Mouse (Mus musculus) heart, adult 8-10 months (tissue): ENCODE measurements around the gene Il1rap. TPM values are rescaled to one million over a fixed set of nuclear protein-coding genes. Genes with fewer than 3 reads are reported as not detected.

Source experiments
- DNase-seq: peaks from one replicate; pipeline ENCODE4 v3.0.0; 2022; ENCODE audit warnings: low spot score
- total RNA-seq, 4 experiments: library from RNA; stranded (reverse); gene quantifications; 2 replicates each; pipeline ENCODE4 v1.2.4; 2022

Il1rap gene
- total RNA-seq, 4 experiments from 2014 or later: 2.4 to 4.3 (median 3.3) TPM

GRCm38 (mm10) chr16:26728139-26728538, 146.6 kb downstream of the Il1rap start:
- DNase-seq: no peak

GRCm38 (mm10) chr16:26730941-26731340, 149.4 kb downstream of the Il1rap start:
- no peak for DNase-seq

- DNase-seq: no peak
Measured at GRCm38 (mm10) chr16:26732566-26732965, 151.1 kb downstream of the Il1rap start.

- DNase-seq: no peak
Measured at GRCm38 (mm10) chr16:26755381-26756155, 174.1 kb downstream of the Il1rap start.

- DNase-seq: no peak
Measured at GRCm38 (mm10) chr16:26775976-26776375, 194.5 kb downstream of the Il1rap start.

- DNase-seq: no peak
Measured at GRCm38 (mm10) chr16:26777132-26777531, 195.6 kb downstream of the Il1rap start.

Other genes with a start within 250 kb of the Il1rap start
- under 1 TPM; 0.19 to 0.56 (median 0.29) TPM for gene Cldn1, start 209.9 kb upstream of the Il1rap start, total RNA-seq
- not detected for gene Cldn16, start 118.6 kb upstream of the Il1rap start, total RNA-seq
- gene Tmem207, start 54.9 kb upstream of the Il1rap start, total RNA-seq: not detected